Mouse (Mus musculus) kidney, postnatal 25 days (tissue): ENCODE results near the gene Pold1.

ENCODE experiments used
- DNase-seq, 2 experiments: peaks; one replicate each; pipeline ENCODE4 v3.0.0; 2021; ENCODE audit warnings: mixed read lengths in 2 of 2

Pold1 gene

GRCm38 (mm10) chr7:44484841-44485571 lies 63.6 kb downstream of the Pold1 start:
- peak; percentile 74 to 84 for DNase-seq

DNA sequence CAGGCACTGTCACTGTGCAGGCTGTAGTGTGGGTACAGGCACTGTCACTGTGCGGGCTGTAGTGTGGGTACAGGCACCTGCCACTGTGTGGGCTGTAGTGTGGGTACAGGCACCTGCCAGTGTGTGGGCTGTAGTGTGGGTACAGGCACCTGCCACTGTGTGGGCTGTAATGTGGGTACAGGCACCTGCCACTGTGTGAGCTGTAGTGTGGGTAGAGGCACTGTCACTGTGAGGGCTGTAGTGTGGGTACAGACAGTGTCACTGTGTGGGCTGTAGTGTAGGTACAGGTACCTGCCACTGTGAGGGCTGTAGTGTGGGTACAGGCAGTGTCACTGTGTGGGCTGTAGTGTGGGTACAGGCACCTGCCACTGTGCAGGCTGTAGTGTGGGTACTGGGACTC lies 64.5 kb downstream of the Pold1 start:
- no peak for DNase-seq

DNA sequence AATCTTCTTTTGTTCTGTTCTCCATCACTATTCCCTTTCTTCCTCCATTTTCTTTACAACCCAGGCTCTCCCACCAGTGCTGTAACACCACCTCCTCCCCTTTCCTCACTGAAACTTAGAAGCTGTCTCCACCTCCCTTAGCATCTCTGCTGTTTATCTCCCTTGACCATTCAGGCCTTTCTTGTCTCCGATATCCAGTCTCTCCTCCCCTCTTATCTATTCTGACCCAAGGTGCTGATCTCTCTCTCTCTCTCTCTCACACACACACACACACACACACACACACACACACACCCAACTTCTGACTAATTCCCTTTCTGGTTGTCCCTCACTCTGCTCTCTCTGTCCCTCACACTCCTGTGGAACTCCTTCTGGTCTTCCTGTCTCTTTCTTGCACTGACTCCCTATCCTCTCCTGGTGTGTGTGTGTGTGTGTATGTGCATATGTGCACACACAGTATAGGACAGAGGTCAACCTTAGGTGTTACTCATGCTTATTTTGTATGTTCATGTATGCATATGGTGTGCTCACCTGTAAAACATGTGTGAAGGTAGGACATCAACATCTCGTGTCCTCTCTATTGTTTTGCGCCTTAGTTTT lies 65.7 kb downstream of the Pold1 start:
- DNase-seq, result no peak
